Mouse (Mus musculus): ENCODE results near the gene Mfsd12. TPM values are rescaled to one million over a fixed set of nuclear protein-coding genes. Genes with fewer than 3 reads are reported as not detected.

Mfsd12 gene
- polyA plus RNA-seq, 1 experiment from 2014 or later: 6.9 TPM

GRCm38 (mm10) chr10:81358209-81358608, 918 bp downstream of the Mfsd12 start:
- ATAC-seq (replicated peaks; ENCODE audit: low FRiP score, low TSS enrichment, low read depth): no peak
- H3K9me3 ChIP-seq (ENCODE audit: control insufficient read depth, low read length): no peaks in the 10 kb centered on the region
- H3K4me3 ChIP-seq (ENCODE audit: low read depth, low read length): peak overlapping the region; percentile 71
- 38% methylated on average over 4 of the region's 4 CpGs for WGBS
- peak overlapping the region; percentile 73 for H3K9ac ChIP-seq (ENCODE audit: low read length)
- peaks cover 9% of the 10 kb centered on the region; the same call in 1 of the 2 replicates for H3K36me3 ChIP-seq (ENCODE audit: control insufficient read depth, insufficient read depth, low read length)
- H3K4me1 ChIP-seq (replicated peaks; ENCODE audit: control insufficient read depth, insufficient read depth, low read length): peaks cover 18% of the 10 kb centered on the region
- H3K27ac ChIP-seq (ENCODE audit: low read depth): no peak overlapping the region
- H3K4me2 ChIP-seq (ENCODE audit: low read length): peak overlapping the region; percentile 97
- no peak for DNase-seq (ENCODE audit: low spot score)
- H3K27me3 ChIP-seq (replicated peaks; ENCODE audit: control insufficient read depth, insufficient read depth, low read length): peaks cover 8% of the 10 kb centered on the region

GRCm38 (mm10) chr10:81358841-81359240, 1.6 kb downstream of the Mfsd12 start:
- Histone ChIP-seq H3K4me1 (replicated peaks; ENCODE audit: control insufficient read depth, insufficient read depth, low read length) (peaks cover 21% of the 10 kb centered on the region), H3K9me3 (ENCODE audit: control insufficient read depth, low read length) (no peaks in the 10 kb centered on the region), H3K27ac (ENCODE audit: low read depth) (no peak overlapping the region), H3K36me3 (ENCODE audit: control insufficient read depth, insufficient read depth, low read length) (peaks cover 9% of the 10 kb centered on the region; the same call in 1 of the 2 replicates), H3K4me3 (ENCODE audit: low read depth, low read length) (no peak overlapping the region), H3K4me2 (ENCODE audit: low read length) (peak overlapping the region; percentile 97), H3K9ac (ENCODE audit: low read length) (no peak overlapping the region), H3K27me3 (replicated peaks; ENCODE audit: control insufficient read depth, insufficient read depth, low read length) (peaks cover 14% of the 10 kb centered on the region)
- ATAC-seq (replicated peaks; ENCODE audit: low FRiP score, low TSS enrichment, low read depth): no peak
- DNase-seq (ENCODE audit: low spot score): no peak
- WGBS: 56% methylated on average over 1 of the region's 1 CpGs

- Histone ChIP-seq H3K4me3 (ENCODE audit: low read depth, low read length) (no peak overlapping the region), H3K9me3 (ENCODE audit: control insufficient read depth, low read length) (no peaks in the 10 kb centered on the region)
- WGBS: 60% methylated on average over 8 of the region's 8 CpGs
Measured at GRCm38 (mm10) chr10:81360721-81361120, 3.4 kb downstream of the Mfsd12 start.

GRCm38 (mm10) chr10:81362336-81362949, 5.2 kb downstream of the Mfsd12 start:
- no peak for ATAC-seq (replicated peaks; ENCODE audit: low FRiP score, low TSS enrichment, low read depth)
- DNase-seq (ENCODE audit: low spot score): no peak
- no peak overlapping the region for H3K4me2 ChIP-seq (ENCODE audit: low read length)

More at GRCm38 (mm10) chr10:81360721-81361120, 3.4 kb downstream of the Mfsd12 start:
- Histone ChIP-seq H3K4me1 (replicated peaks; ENCODE audit: control insufficient read depth, insufficient read depth, low read length) (peaks cover 37% of the 10 kb centered on the region), H3K36me3 (ENCODE audit: control insufficient read depth, insufficient read depth, low read length) (peaks cover 9% of the 10 kb centered on the region; the same call in 1 of the 2 replicates), H3K27ac (ENCODE audit: low read depth) (no peak overlapping the region), H3K27me3 (replicated peaks; ENCODE audit: control insufficient read depth, insufficient read depth, low read length) (peaks cover 29% of the 10 kb centered on the region), H3K4me2 (ENCODE audit: low read length) (no peak overlapping the region), H3K9ac (ENCODE audit: low read length) (no peak overlapping the region)
- ATAC-seq (replicated peaks; ENCODE audit: low FRiP score, low TSS enrichment, low read depth): no peak
- DNase-seq (ENCODE audit: low spot score): no peak

GRCm38 (mm10) chr10:81363436-81364346, 6.4 kb downstream of the Mfsd12 start:
- Histone ChIP-seq H3K4me1 (replicated peaks; ENCODE audit: control insufficient read depth, insufficient read depth, low read length) (peaks cover 21% of the 10 kb centered on the region), H3K36me3 (ENCODE audit: control insufficient read depth, insufficient read depth, low read length) (peaks cover 31% of the 10 kb centered on the region), H3K27ac (ENCODE audit: low read depth) (no peak overlapping the region), H3K9ac (ENCODE audit: low read length) (0 out of 2 replicates have a peak overlapping the region, but pooled peaks have one; percentile 5), H3K27me3 (replicated peaks; ENCODE audit: control insufficient read depth, insufficient read depth, low read length) (peaks cover 29% of the 10 kb centered on the region), H3K9me3 (ENCODE audit: control insufficient read depth, low read length) (no peaks in the 10 kb centered on the region), H3K4me2 (ENCODE audit: low read length) (peak overlapping the region; percentile 56), H3K4me3 (ENCODE audit: low read depth, low read length) (peak overlapping the region; percentile 32)
- no peak; the same call in 1 of the 2 replicates for ATAC-seq (replicated peaks; ENCODE audit: low FRiP score, low TSS enrichment, low read depth)
- WGBS: 14% methylated on average over 53 of the region's 54 CpGs
- DNase-seq (ENCODE audit: low spot score): no peak

More at GRCm38 (mm10) chr10:81362336-81362949, 5.2 kb downstream of the Mfsd12 start:
- H3K4me3 ChIP-seq (ENCODE audit: low read depth, low read length): no peak overlapping the region
- H3K4me1 ChIP-seq (replicated peaks; ENCODE audit: control insufficient read depth, insufficient read depth, low read length): peaks cover 31% of the 10 kb centered on the region
- H3K27me3 ChIP-seq (replicated peaks; ENCODE audit: control insufficient read depth, insufficient read depth, low read length): peaks cover 29% of the 10 kb centered on the region
- no peak overlapping the region for H3K9ac ChIP-seq (ENCODE audit: low read length)
- H3K9me3 ChIP-seq (ENCODE audit: control insufficient read depth, low read length): no peaks in the 10 kb centered on the region
- WGBS: 71% methylated on average over 12 of the region's 12 CpGs
- no peak overlapping the region for H3K27ac ChIP-seq (ENCODE audit: low read depth)
- H3K36me3 ChIP-seq (ENCODE audit: control insufficient read depth, insufficient read depth, low read length): peaks cover 19% of the 10 kb centered on the region

GRCm38 (mm10) chr10:81364666-81365065, 7.4 kb downstream of the Mfsd12 start:
- peaks cover 29% of the 10 kb centered on the region for H3K27me3 ChIP-seq (replicated peaks; ENCODE audit: control insufficient read depth, insufficient read depth, low read length)
- no peak overlapping the region for H3K27ac ChIP-seq (ENCODE audit: low read depth)
- WGBS: 11% methylated on average over 28 of the region's 28 CpGs
- H3K4me1 ChIP-seq (replicated peaks; ENCODE audit: control insufficient read depth, insufficient read depth, low read length): peaks cover 19% of the 10 kb centered on the region
- DNase-seq (ENCODE audit: low spot score) (no peak), ATAC-seq (replicated peaks; ENCODE audit: low FRiP score, low TSS enrichment, low read depth) (peak; percentile 6; the same call in 1 of the 2 replicates)
- H3K4me3 ChIP-seq (ENCODE audit: low read depth, low read length): peak overlapping the region; percentile 32; the same call in 1 of the 2 replicates
- H3K36me3 ChIP-seq (ENCODE audit: control insufficient read depth, insufficient read depth, low read length): peaks cover 41% of the 10 kb centered on the region
- H3K9me3 ChIP-seq (ENCODE audit: control insufficient read depth, low read length): no peaks in the 10 kb centered on the region
- H3K4me2 ChIP-seq (ENCODE audit: low read length): peak overlapping the region; percentile 56
- 0 out of 2 replicates have a peak overlapping the region, but pooled peaks have one; percentile 16 for H3K9ac ChIP-seq (ENCODE audit: low read length)

- peaks cover 45% of the 10 kb centered on the region for H3K36me3 ChIP-seq (ENCODE audit: control insufficient read depth, insufficient read depth, low read length)
- peaks cover 19% of the 10 kb centered on the region for H3K4me1 ChIP-seq (replicated peaks; ENCODE audit: control insufficient read depth, insufficient read depth, low read length)
- WGBS: 37% methylated on average over 4 of the region's 4 CpGs
- no peak overlapping the region for H3K4me2 ChIP-seq (ENCODE audit: low read length)
- peak; percentile 21; the same call in 1 of the 2 replicates for ATAC-seq (replicated peaks; ENCODE audit: low FRiP score, low TSS enrichment, low read depth)
- no peaks in the 10 kb centered on the region for H3K9me3 ChIP-seq (ENCODE audit: control insufficient read depth, low read length)
- no peak for DNase-seq (ENCODE audit: low spot score)
- H3K4me3 ChIP-seq (ENCODE audit: low read depth, low read length): peak overlapping the region; percentile 32; the same call in 1 of the 2 replicates
- peaks cover 29% of the 10 kb centered on the region for H3K27me3 ChIP-seq (replicated peaks; ENCODE audit: control insufficient read depth, insufficient read depth, low read length)
- H3K9ac ChIP-seq (ENCODE audit: low read length): no peak overlapping the region
- H3K27ac ChIP-seq (ENCODE audit: low read depth): no peak overlapping the region
Measured at GRCm38 (mm10) chr10:81365073-81365472, 7.8 kb downstream of the Mfsd12 start.

GRCm38 (mm10) chr10:81365672-81366476, 8.6 kb downstream of the Mfsd12 start, which contains the start of gene 4930404N11Rik:
Gene 4930404N11Rik, minus strand, starts transcription at chr10:81365816.
- H3K4me3 ChIP-seq (ENCODE audit: low read depth, low read length): peak within 1 kb of the TSS; percentile 32; the same call in 1 of the 2 replicates
- peaks cover 53% of the 10 kb centered on the region for H3K36me3 ChIP-seq (ENCODE audit: control insufficient read depth, insufficient read depth, low read length)
- H3K27me3 ChIP-seq (replicated peaks; ENCODE audit: control insufficient read depth, insufficient read depth, low read length): peaks cover 29% of the 10 kb centered on the region
- 0 out of 2 replicates have a peak within 1 kb of the TSS, but pooled peaks have one; percentile 16 for H3K9ac ChIP-seq (ENCODE audit: low read length)
- ATAC-seq (replicated peaks; ENCODE audit: low FRiP score, low TSS enrichment, low read depth) (peak; percentile 26), DNase-seq (ENCODE audit: low spot score) (peak; percentile 72)
- H3K4me2 ChIP-seq (ENCODE audit: low read length): peak within 1 kb of the TSS; percentile 56
- H3K27ac ChIP-seq (ENCODE audit: low read depth): no peak within 1 kb of the TSS
- peaks cover 19% of the 10 kb centered on the region for H3K4me1 ChIP-seq (replicated peaks; ENCODE audit: control insufficient read depth, insufficient read depth, low read length)
- no peaks in the 10 kb centered on the region for H3K9me3 ChIP-seq (ENCODE audit: control insufficient read depth, low read length)
- 35% methylated on average over 12 of the region's 12 CpGs for WGBS

Data from intestine, embryonic 14.5 days (tissue).